Mouse (Mus musculus): Measurements from ENCODE around the gene Ttll3. TPM values are rescaled to one million over a fixed set of nuclear protein-coding genes. Genes with fewer than 3 reads are reported as not detected.

Ttll3 gene
- total and polyA plus RNA-seq, 3 experiments, result 0.87 to 5.3 (median 4.4) TPM

GRCm38 (mm10) chr6:113385160-113385714, 3.8 kb upstream of the Ttll3 start:
- in situ Hi-C loops (cut with MboI; ENCODE audit: low pct_ligation_motif_present, low pct_unique_long_range_greater_than_20kb, low sequenced_read_pairs) (no loop called here), dilution Hi-C loops (cut with MboI; ENCODE audit: extremely low pct_ligation_motif_present, extremely low pct_unique_long_range_greater_than_20kb, low sequenced_read_pairs) (no loop called here)
- H3K4me2 ChIP-seq (ENCODE audit: insufficient read depth, low read depth, poor library complexity, severe bottlenecking), result no peak overlapping the region

GRCm38 (mm10) chr6:113386025-113386424, 3.0 kb upstream of the Ttll3 start:
- H3K4me2 ChIP-seq (ENCODE audit: insufficient read depth, low read depth, poor library complexity, severe bottlenecking), result no peak overlapping the region
- no peak overlapping the region for H3K9ac ChIP-seq (ENCODE audit: insufficient read depth, low read depth)
- peaks cover 14% of the 10 kb centered on the region for H3K79me2 ChIP-seq (replicated peaks; ENCODE audit: control insufficient read depth, extremely low read depth, insufficient read depth, poor library complexity, severe bottlenecking)
- dilution Hi-C loops (cut with MboI; ENCODE audit: extremely low pct_ligation_motif_present, extremely low pct_unique_long_range_greater_than_20kb, low sequenced_read_pairs) (no loop called here), in situ Hi-C loops (cut with MboI; ENCODE audit: low pct_ligation_motif_present, low pct_unique_long_range_greater_than_20kb, low sequenced_read_pairs) (no loop called here)
- no peak for DNase-seq (ENCODE audit: extremely low read depth)
- peaks cover 82 to 95% of the 10 kb centered on the region in 2 experiments for H3K36me3 ChIP-seq (replicated peaks in 1 of 2; ENCODE audit: control insufficient read depth in 1 of 2, insufficient read depth in 1 of 2, low read length in 1 of 2)
- H3K9me3 ChIP-seq (replicated peaks; ENCODE audit: low read length), result no peaks in the 10 kb centered on the region
- no peaks in the 10 kb centered on the region for H3K27me3 ChIP-seq (replicated peaks)
- H3K4me1 ChIP-seq (ENCODE audit: control insufficient read depth in 1 of 2, insufficient read depth in 2 of 2), result peaks cover 0 to 9% of the 10 kb centered on the region in 2 experiments; a peak in 1 of 4 replicates
- H3K4me3 ChIP-seq (replicated peaks in 1 of 3; ENCODE audit: low read depth in 2 of 3, low read length in 2 of 3, poor library complexity in 1 of 3), result no peak overlapping the region
- TF ChIP-seq MAFK (IDR thresholded peaks at IDR 0.05; ENCODE audit: insufficient replicate concordance, low read length) (no peak), KAT2A (IDR thresholded peaks at IDR 0.05; ENCODE audit: insufficient replicate concordance, low read length) (no peak), ZMIZ1 (IDR thresholded peaks at IDR 0.05; ENCODE audit: low read depth, low read length) (no peak), JUN (IDR thresholded peaks at IDR 0.05; ENCODE audit: insufficient read depth, low read depth, low read length) (no peak), MXI1 (IDR thresholded peaks at IDR 0.05; ENCODE audit: low read depth, low read length) (no peak), RAD21 (IDR thresholded peaks at IDR 0.05; ENCODE audit: low read depth, low read length) (no peak), NELFE (IDR thresholded peaks at IDR 0.05; ENCODE audit: low read depth, low read length) (no peak), ZNF384 (IDR thresholded peaks at IDR 0.05; ENCODE audit: low read depth, low read length) (no peak), MEF2A (IDR thresholded peaks at IDR 0.05; ENCODE audit: borderline replicate concordance, low read depth, low read length) (no peak), HCFC1 (IDR thresholded peaks at IDR 0.05; ENCODE audit: low read depth, low read length) (no peak), BHLHE40 (IDR thresholded peaks at IDR 0.05; ENCODE audit: low read depth, low read length) (no peak), E2F4 (IDR thresholded peaks at IDR 0.05; ENCODE audit: insufficient replicate concordance, low read depth, low read length) (no peak), CHD1 (IDR thresholded peaks at IDR 0.05; ENCODE audit: low read depth, low read length) (no peak)
- no peak overlapping the region for H3K27ac ChIP-seq (ENCODE audit: insufficient read depth, low read depth)

More at GRCm38 (mm10) chr6:113385160-113385714, 3.8 kb upstream of the Ttll3 start:
- DNase-seq (ENCODE audit: extremely low read depth), result no peak
- H3K79me2 ChIP-seq (replicated peaks; ENCODE audit: control insufficient read depth, extremely low read depth, insufficient read depth, poor library complexity, severe bottlenecking), result peaks cover 21% of the 10 kb centered on the region
- TF ChIP-seq MAX (IDR thresholded peaks at IDR 0.05; ENCODE audit: low read length) (no peak), BHLHE40 (IDR thresholded peaks at IDR 0.05; ENCODE audit: low read depth, low read length) (no peak), USF1 (IDR thresholded peaks at IDR 0.05; ENCODE audit: low read depth, low read length) (no peak), KAT2A (IDR thresholded peaks at IDR 0.05; ENCODE audit: insufficient replicate concordance, low read length) (no peak), ZMIZ1 (IDR thresholded peaks at IDR 0.05; ENCODE audit: low read depth, low read length) (no peak), HCFC1 (IDR thresholded peaks at IDR 0.05; ENCODE audit: low read depth, low read length) (no peak), POLR2A (IDR thresholded peaks at IDR 0.05; ENCODE audit: low read depth, low read length) (no peak), RCOR1 (conservative IDR thresholded peaks at IDR 0.05; ENCODE audit: low read depth, low read length) (no peak)
- H3K4me1 ChIP-seq (ENCODE audit: control insufficient read depth in 1 of 2, insufficient read depth in 2 of 2), result peaks cover 5 to 15% of the 10 kb centered on the region in 2 experiments; a peak in 3 of 4 replicates
- H3K27me3 ChIP-seq (replicated peaks), result no peaks in the 10 kb centered on the region
- H3K27ac ChIP-seq (ENCODE audit: insufficient read depth, low read depth), result no peak overlapping the region
- H3K4me3 ChIP-seq (replicated peaks in 1 of 3; ENCODE audit: low read depth in 2 of 3, low read length in 2 of 3, poor library complexity in 1 of 3), result no peak overlapping the region
- no peaks in the 10 kb centered on the region for H3K9me3 ChIP-seq (replicated peaks; ENCODE audit: low read length)
- H3K36me3 ChIP-seq (replicated peaks in 1 of 2; ENCODE audit: control insufficient read depth in 1 of 2, insufficient read depth in 1 of 2, low read length in 1 of 2), result peaks cover 81 to 95% of the 10 kb centered on the region in 2 experiments
- no peak overlapping the region for H3K9ac ChIP-seq (ENCODE audit: insufficient read depth, low read depth)

Data from CH12.LX (cell line).